Mouse (Mus musculus): ENCODE data around the gene Atp1b4.
"Not testable (repeated sequence)": the region's sequence is repeated elsewhere in the genome, so short reads cannot be mapped to it uniquely, and the experiment has no call there.

The Atp1b4 gene

DNA sequence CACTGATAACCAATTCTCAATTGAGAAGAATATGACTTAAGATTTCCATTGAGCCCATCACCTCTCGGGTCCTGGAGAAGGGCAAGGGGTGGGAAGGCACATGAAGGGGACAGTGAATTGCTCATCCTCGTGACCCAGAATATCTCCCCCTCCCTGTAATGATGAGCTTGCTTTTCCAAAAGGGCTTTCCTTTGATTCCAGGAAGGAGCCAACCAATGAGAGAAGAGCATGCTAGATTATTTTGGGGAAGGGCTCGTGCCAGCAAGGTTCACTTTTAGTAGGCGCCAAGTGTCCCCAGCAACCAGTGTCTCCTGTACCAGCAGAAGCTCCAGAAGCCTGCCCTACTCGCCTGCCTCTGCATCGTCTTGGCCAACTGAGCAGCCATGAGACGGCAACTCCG, at the start of gene Atp1b4:
Gene Atp1b4, plus strand, starts transcription at position 301 of the 400 bp plus-strand sequence.
- DNase-seq: no peak

DNA sequence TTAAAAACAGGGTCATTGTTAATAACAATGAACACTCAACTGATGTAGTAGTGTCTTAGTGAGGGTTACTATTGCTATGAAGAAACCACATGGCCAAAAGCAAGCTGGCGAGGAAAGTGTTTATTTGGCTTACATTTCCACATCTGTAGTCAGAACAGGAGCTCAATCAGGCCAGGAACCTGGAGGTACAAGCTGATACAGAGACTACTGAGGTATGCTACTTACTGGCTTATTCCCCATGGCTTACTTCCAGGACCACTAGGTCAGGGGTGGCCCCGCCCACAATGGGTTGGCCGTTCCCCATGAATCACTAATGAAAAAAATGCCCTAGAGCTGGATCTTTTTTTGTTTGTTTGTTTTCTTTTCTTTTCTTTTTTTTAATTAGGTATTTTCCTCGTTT, 7.4 kb upstream of the Atp1b4 start:
- DNase-seq: no peak

DNA sequence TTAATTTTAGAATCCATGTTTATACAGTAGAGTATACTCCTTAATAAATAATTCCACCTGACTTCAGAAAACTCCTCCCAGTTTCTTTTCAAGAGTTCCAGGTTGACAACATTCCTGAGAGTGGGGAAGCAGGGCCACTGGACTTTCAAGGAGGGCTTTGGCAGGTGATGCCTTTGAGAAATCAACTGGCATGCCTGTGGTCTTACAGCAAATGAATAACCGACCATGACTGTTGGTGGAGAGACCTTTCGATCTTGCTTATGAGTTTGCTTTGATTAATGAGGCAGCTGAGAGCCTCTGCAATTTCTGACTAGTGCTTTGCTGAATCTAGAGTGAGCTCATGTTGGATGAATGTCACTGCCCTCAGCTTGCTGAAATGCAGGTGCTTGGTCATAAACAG, 4.9 kb upstream of the Atp1b4 start:
- DNase-seq: no peak

DNA sequence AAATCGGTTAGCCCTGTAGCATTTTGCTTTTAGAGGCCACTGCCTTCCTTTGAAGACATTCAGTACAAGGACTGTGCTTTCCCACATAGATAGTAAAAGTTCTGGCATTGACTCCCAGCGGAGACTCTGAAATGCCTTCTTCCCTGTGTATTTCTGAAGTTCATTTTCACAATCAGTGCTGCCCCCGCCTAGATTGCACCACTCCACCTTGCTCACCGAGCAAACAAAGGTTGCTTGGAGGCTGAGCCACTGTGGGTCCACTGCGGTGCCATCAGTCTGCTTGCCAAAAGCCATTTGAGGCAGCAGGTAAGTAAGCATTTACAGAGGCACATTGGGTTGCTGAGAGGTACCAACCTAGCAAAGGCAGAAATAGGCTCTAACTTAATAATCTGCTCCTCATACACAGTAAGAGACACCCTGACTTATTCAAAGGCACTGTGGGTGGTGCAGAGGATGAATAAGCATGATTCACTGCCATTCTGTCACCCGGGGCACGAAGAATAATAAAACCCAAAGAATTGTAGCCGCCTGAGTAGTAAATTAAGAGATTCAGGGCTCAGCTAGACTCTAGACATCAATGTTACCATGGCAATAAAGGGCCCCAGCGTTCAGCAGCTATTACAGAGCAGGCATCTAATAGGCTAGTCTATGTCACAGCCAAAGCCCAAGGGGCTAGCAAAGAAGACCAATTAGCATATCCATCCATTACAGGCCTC, 2.9 kb upstream of the Atp1b4 start:
- no peak for DNase-seq

DNA sequence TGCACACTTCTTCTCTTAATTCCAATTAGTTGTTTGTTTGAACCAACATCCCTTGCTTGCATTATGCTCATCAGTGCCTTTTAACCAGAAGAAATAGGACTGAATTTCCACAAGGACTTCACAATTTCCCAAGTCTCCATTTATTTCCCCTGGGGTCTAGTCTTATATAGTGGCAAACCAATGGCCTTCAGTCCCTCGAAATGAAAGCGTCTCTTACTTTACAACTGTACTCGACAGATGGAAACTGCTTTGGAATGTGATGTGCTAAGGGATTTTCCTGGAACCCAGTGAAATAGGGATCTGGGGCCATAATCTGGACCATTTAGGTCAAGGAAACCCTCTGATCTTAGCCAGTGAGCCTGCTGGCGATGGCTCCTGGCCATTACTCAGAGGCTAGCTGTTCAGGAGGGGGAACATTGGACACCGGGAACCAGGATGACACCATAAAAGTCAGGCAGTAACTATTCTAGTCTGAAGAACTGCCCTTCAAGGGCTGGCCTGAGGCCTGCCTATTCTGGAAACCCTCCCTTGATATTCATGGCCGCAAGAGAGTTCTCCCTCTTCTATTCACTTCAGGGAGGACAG, 2.3 kb upstream of the Atp1b4 start:
- no peak for DNase-seq

DNA sequence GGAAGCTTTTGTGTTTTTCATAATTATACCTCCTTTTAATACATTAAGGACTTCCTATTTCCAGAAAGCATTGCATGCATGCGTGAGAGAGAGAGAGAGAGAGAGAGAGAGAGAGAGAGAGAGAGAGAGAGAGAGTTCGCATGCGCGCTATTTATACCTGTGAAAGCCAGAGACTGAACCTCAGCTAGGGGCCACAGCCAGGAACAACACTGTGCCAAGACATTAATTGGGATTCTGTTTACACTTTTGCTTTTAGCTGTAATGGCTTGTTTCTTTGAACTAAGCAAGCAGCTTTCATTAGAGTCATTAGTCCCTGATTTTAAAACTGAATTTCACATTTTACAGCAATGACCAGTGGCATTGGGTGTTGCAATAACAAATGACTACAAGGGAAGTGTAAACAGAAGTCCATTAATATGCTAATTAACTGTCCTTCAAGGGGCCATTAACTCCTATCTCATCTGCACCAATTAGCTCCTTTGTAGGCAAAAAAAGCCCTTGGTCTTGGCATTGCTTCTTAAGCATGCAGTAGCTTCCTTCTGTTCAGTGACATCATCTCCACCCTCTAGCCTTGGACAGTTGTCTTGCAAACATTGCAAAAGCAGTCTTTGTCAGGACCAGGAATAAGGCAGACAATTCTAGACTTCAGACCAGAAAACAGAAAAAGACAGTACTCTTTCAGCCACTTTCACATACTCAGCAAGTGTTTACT, 14.9 kb downstream of the Atp1b4 start:
- no peak for DNase-seq

DNA sequence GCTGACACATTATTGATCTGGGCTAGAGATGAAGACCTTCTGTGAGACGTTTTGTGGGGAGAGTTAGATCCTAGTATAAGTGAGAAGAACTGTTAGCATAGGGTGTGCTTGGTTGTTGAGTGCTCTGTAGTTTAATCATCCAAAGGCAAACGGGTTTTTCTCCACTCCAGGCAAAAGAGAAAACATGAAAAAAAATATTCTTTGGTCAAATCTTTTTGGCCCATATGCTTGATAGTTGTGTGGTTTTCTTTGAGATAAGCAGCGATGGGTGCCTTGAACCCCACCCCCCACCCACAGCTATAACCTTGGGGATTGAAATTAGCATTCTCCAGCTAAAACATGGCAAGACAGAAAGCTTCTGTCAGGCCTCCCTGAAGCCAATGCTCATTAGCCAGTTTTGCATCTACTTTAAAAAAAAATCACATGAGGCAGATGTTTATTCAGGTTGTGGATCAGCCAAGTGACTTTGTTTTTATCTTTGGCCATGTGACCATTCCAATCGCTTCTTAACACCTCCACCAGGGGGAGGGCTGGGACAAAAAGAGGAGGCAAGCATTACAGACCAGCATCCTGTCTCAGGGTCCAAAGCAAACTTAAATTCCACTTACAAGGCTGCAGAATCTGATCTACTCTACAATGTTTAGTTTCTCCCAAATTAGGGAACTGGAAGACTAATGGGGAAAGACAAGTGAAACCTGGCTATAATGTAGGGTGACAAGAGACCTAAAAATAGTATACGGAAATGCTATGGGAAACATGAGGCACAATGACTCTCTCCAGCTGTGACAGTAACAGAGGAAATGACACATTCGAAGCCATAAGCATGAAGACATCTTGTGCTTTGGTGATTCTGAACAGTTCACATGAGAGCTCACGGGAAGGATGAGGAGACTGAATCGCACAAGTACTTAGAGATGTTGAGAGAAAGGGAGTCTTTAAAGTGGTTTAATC, 18.6 kb downstream of the Atp1b4 start:
- peak; percentile 3 to 28 for DNase-seq

DNA sequence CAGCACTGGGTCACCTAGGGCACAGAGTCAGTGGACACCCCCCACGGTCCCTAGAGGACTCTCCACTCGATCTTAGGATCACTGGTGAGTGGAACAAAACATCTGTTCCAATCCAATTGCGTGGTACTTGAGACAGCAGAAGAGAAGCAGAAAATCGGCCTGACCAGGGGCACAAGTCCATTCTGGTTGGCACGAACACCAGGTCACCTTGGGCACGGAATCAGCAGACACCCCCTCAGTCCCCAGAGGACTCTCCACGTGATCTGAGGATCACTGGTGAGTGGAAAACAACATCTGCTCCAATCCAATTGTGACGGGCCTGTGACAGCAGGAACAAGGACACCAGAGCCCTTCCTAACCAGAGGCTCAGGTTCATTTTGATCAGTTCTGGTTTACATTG, 46.0 kb downstream of the Atp1b4 start:
- DNase-seq: no peak

DNA sequence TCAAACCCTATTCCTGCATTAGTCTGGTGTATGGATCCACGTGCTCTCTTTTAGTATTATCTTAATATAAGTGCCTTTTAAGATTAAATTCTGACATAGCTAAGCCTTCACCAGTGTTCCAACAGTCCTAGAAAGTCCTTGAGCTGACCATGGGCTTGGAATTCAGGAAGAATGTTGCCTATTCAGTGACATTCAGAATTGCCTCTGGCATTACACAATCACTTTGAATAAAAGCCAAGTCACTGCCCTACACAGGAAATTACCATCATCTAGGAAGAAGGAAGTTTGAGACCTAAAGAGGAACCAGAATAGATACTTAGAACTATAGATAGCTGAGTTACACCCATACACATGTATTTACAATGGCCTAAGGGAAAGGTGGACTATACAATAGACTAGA, 48.6 kb downstream of the Atp1b4 start:
- DNase-seq: not testable (repeated sequence)

DNA sequence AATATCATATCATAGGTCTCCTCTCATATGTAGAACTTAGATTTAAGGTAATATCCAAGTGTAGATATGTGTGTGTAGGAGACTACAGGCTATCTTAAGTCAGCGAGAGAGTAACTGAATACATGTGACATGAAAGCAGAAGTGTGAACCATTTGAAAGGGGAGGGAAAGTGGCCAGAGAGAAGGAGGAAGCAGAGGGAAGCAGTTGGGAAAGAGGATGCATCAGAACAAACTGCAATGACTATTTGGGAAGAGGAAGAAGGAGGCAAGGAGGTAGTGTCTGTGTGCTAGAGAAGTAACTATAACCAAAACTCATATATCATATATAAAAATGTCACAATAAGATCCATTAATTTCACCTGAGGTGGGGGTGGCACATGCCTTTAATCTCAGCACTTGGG, 57.2 kb downstream of the Atp1b4 start:
- not testable (repeated sequence) for DNase-seq

All from cerebellum, postnatal 14 days (tissue).